Mouse (Mus musculus) layer of hippocampus, adult 9-11 months (tissue): ENCODE results near the gene Utp18.
"Not testable (repeated sequence)": the region's sequence is repeated elsewhere in the genome, so short reads cannot be mapped to it uniquely, and the experiment has no call there.

Experiments used
- DNase-seq: peaks from one replicate; pipeline ENCODE4 v3.0.0; 2022

Utp18 gene

DNA sequence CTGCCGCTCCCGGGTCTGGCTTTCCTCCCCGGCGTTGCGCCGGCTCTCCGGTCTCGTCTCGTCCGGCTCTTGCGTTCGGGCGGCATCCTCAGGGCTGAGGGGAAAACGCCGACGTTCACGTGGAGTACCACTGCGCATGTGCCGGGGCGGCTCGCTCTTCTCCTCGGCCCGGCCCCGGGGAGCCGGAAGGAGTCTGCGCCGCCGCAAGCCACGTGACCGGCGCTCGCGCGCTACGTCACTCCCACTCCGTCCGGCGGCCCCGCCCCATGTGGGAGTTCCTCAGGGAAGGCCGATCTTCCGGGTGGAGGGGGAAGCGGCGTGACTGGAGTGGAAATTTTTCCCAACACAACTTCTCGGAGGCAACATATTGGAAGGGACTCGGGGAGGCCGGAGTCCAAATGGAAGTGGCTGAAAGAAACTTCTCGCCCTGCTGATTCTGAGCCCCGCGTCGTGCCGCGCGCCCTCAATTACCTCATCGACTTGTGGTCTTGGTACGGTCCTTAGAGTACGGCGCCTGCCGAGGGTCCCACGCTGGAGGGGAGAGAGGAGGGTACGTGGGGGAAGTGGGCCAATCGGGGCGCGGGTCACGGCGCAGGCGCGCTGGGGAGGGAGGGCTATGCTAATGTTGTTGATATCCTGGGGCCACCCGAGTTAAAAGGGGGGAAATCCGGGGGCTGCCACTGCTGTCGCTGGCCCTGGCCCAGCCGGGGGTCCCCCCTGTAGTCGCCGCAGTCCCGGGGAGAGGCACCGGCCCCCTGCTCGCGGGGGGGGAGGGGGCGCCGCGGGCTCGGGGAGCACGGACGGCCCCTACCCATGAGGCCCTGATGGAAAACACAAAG, at the start of gene Utp18, which contains the start of gene Mbtd1:
TSS of gene Utp18 (minus strand) at position 195 of the 839 bp plus-strand sequence.
TSS of gene Mbtd1 (plus strand) at position 281 of the 839 bp plus-strand sequence.
- peak; percentile 98 for DNase-seq

DNA sequence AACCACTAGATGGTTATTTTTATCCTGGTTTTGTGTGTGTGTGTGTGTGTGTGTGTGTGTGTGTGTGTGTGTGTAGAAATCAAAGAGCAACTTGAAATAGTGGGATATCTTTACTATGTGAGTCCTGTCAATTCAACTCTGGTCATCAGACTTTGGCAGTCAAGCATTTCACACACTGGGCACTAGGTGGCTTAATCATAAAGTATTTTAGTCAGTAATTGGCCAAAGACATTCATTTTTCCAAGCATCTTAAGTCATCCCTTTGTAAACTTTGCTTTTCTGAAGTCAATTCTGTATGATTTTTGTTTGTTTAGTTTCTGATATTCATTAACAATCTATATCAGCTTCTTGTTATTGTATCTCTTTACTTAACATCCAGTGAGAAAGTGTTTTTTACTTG, 43.5 kb upstream of the Utp18 start:
- DNase-seq: no peak

DNA sequence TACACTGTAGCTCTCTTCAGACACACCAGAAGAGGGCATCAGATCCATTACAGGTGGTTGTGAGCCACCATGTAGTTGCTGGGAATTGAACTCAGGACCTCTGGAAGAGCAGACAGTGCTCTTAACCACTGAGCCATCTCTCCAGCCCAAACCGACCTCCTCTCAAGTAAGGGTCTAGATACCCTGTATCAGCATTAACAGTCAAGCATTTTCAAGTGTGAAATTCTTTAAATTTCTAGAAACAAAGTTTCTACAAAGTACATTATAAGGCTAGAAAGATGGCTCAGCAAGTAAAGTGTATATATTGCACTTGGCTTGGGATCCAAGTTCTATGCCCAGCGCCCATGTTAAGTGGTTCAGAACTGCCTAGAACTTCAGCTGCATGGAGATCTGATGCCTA, 29.5 kb upstream of the Utp18 start:
- not testable (repeated sequence) for DNase-seq

DNA sequence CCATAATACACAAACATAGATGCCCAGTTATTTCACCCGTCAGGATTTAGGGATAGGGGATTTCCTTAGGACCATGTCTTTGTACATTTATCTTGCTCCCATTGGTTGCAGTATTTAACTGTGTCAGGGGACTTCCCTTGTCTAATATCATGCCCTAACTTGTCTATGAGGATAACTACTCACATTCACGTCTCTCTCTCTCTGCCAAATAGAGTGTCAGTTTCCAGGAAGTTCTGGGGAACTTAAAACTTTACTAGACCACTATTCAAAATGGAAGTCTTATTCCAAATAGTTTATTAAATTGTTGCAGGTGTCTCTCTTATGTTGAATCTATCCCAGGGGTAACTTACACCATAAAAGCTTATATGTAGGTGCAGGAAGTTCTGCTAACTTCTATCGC, 26.0 kb upstream of the Utp18 start:
- DNase-seq: no peak

DNA sequence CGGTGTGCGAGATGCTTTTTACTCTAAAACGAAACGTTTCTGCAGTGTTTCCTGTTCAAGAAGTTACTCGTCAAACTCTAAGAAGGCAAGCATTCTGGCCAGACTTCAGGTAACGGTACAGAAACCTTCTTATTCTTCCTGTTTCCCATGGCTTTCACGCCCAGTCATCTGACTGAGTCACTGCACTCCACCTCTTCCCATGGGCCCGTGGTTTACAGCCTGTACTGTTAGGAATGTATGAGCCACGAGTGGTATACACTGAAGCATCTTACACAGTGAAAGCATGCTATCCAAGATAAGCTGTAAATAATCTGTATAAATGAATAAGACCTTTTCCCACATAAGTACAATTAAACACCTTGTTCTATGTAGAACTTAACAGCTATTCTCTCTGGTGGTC, 23.3 kb upstream of the Utp18 start:
- DNase-seq: no peak

DNA sequence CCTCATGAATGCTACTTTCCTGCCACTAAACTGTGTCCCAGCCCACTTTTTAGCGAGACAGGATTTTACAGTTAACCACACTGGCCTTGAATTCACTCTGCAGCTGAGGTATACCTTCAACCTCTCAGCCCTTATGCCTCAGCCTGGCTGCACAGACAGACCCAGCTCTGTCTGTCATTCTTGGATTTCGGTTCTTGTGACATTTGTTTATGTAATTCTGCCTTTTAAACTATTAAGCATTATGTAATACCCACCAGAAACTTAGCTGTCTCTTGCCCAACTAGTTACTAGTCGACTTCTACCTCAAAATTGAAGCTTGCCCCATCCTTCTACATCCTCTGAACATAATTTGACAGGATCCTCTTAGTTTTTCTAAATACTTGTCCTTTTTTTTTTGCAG, 22.3 kb upstream of the Utp18 start:
- DNase-seq: no peak

DNA sequence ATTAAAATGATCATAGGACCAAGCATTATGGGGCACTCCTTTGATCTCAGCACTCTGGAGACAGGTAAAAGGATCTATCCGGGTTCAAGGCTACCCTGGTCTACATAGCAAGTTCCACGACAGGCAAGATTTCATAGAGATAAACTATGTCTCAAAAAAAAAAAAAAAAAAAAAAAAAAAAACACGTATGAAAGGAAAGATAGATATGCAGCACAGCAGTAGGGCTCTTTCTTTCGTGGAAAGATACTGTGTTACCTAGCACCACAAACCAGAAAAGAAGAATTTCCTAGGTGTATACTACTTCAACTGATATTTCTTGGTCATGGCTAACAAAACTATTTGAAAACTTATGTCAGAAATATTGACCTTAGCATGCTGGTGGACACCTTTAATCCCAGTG, 21.3 kb upstream of the Utp18 start:
- no peak for DNase-seq

DNA sequence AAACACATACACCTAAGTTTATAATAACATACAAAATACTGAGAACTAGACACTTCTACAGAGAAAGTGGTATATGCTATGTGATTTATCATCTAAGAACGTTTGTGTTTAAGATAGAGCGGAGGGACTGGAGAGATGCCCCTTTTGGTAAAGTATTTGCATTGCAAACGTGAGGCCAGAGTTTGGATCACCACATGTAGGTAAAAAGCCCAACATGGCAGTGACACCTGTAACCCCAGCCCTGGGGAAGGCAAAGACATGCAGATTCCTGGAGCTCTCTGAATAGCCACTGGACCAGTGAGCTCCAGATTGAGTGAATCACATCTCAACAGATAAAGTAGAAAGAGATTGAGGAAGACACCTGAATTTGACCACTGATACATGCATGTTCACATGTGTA, 12.2 kb upstream of the Utp18 start:
- DNase-seq: no peak

DNA sequence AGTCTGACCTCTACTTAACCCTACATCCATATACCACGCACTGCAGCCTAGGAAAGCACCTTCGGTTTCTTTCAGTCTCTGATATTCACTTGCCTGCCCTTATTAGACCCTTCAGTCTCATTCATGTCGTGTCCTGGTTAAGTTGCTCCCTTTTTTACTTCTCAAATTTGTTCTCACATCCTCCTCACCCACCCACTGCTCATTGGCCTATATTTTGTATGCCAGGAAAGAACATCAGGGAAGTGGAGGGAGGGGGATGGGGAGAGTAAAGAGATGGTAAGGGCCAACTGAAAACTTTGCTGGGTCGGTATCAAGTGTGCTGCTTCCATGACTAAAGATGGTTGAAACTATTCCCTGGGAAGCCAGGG, 1.5 kb upstream of the Utp18 start:
- no peak for DNase-seq

DNA sequence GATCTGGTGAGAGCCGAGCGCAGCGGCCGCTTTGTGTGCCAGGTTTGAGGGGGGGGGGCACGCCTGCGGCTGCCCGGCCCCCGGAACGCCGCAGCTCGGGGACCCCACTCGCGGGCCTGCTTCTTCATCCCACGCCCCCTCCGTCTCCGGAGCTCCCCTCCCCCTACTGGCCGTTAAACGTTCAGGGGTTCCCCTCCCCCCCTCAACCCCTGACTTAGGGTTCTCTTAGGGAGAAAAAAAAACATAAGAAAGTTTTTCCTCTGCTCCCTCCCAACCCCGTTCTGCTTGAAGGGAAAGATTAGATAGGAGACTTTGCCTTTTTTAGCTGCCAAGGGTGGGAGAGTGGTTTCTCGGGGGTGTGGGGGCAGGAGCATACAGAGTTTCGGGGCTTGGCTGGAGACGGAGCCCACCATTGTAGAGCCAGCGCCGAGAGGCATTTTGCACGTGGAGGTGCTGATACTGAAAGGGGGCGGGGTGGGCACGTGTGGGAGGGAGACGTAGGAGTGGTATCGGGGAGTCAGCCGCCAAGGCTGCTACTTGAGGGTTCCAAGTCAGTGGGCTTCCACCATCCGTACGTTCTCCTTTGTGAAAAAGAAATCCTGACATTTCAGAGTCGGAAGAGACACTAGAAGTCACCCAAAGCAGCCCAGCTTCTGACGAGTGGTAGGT, 979 bp upstream of the Utp18 start:
- peak; percentile 27 for DNase-seq

DNA sequence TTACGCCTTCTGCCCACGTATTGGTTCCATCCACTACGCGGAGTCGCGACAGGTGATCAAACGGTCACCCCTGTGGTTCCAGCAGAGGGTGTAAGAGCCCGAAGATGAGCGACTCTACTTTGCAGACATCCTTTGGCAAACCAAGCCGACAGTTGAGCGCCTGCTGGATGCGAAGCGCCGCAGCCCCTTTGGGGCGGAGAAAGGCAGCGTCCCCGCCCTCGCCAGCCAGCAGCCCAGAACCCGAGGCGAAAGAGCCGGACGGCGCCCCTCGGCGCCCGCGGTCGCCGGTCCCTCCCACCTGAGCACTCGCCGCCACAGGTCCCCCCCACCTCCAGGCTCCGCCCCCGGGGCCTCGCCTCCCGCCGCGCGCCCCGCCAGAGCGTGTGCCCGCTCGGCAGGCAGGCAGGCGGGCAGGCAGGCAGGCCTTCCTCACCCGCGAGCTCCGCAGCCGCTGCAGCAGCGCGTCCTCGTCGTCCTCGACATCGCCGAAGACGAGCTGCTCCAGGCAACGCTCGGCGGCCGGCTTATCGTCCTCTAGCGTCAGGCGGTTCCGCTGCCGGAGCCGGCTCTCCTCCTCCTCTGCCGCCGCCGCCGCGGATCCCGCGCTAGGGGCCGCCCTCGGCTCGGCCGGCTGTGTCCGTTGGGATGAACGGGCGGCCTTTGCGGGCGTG, 530 bp downstream of the Utp18 start:
- DNase-seq: peak; percentile 41

DNA sequence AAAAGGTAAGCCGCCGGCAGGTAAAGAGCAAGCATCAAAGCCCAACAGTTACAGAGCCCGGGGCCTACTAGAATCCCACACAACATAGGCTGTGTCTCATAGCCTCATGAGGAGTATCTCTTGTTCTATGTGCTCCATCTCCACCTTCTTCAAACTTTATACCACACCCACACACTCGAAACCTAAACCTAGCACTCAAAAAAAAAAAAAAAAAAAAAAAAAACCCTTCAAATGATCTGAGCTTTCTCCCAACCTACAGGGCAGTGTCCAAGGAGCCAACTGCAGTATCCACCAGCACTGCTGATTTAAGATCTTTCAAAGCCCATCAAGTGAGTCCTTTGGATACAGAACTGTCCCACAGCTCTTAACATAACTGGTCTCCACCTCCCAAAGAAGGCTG, 1.5 kb downstream of the Utp18 start:
- DNase-seq: no peak

DNA sequence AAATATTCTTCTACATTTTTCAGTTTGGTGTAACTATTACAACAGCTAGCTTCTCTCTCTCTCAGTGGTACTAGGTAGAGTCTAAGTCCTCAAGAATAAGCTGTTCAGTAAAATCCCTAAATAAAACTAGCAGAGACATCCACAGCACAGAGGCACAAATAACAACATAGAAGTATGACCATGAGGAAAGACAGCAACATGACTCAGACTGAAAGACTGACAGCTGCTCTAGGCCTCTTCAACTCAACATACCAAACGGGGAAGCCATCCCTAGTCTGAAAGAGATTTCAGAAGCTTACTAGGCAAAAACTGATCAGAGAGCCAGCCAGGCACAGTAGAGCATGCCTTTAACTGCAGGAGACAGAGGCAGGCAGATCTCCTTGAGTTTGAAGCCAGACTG, 22.9 kb downstream of the Utp18 start:
- no peak for DNase-seq

DNA sequence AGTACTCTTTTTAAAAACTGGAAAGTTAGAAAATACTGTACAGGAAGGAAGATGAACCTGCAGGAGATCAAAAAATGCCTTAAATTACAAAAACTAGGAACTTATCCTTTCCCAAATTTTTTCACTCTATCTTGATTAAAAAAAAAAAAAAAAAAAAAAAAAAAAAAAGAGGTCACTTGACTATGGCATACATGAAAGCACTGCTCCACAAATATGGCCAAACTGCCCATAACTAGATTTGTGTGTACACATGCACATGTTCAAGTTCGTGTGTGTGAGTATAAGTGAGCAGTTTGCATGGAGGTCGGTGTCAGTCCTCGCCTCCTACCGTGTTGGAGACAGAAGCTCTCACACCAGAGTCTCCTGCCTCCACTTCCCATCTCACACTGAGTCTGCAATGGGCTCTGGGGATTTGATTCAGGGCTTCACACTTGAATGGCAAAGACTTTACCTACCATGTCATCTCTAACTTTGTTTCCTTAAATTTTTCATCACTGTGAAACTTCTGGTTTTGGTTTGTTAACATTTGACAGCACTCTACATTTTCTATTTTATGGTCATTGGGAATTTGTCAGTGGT, 23.4 kb downstream of the Utp18 start:
- DNase-seq: no peak

DNA sequence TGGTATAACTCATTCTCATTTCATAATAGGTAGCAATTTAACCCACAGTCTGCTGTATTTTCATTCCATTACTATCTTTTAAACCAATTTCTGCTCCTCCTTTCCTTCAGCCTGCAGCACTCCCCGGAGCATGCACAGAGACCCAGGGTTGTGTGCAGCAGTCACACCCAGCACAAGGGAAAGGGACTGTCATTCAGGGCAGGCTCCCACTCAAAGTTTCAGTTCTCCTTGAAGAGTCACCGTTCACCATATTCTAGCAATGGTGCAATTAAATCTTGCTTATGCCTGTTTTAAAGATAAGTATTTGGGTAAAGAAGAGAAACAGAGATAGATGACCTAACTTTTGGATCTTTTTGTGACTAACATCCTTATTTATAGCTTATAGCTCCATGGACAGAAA, 24.4 kb downstream of the Utp18 start:
- no peak for DNase-seq

DNA sequence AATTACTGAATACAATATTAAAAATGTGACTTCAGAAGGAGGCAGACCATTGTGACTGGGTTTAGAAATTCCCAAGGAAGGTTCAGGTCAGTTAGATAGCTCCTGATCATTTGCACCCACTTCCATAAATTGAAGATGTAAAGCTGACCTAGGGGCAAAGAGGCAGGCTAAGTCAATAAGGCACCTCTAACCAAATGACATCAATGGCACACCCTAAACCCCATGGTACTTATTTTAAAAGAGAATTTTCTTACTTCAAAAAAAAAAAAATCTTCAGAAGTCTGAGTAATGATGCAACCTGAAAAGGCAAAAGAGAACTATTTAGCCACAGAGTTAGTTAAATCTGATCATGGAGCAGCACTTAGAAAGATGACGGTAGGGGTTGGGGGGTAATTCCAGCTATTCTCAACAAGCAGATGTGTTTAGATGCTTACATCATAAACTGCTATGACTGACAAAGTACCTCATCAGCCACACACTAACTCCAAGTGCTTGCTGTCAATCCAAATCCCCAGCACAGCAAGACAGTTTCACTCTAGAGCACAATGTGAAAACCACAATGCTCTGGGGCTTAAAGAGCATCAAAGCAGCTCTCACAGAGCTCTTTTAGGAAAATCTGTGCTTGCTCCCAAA, 24.9 kb downstream of the Utp18 start:
- no peak for DNase-seq

DNA sequence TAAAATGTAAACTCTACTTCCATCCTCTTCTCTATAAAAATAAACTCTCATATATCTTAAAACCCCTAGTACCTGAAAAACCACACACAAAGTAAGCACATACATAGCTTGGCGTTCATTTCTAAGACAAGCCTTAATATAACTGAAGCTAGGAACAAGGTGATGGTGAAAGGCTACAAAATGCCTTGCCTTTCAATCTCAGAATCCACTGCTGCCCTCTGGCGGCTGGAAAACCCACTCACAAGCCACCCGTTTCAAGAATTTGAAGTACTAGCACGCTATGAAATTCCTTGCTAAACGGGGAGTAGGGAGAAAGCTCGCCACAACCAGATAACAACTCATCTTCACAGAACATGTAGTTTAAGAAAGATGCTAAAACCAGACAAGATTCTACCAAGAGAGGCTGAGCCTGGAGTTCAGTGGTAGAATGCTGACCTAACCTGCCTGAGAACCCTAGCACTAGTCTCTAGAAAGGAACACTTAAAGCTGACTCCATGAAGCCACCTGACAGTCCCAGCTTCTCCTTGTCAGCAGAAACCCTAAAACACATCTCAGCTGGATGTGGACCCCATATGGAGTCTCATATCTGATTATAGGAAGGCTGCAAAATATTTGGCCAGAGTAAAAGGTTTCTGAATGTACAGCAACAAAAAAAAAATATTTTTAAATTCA, 29.1 kb downstream of the Utp18 start:
- peak; percentile 75 for DNase-seq

DNA sequence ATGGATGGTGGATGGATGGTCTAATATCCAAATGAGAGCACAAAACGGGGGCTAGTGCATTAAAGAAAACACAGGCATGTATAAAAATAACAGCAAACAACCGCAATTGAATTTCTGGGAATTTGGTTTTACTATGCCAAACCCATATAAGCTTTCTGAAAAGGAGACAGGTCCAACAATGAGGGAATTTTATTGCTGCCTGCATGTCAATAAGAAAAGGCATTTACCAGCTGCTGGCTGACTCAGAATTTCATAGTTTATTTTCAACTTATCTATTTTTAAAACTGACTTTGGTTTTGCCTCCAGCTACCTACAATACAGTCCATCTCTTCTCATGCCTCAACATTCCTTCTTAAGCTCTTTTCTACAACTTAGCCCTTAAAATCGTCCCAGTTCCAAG, 33.0 kb downstream of the Utp18 start:
- DNase-seq: no peak

DNA sequence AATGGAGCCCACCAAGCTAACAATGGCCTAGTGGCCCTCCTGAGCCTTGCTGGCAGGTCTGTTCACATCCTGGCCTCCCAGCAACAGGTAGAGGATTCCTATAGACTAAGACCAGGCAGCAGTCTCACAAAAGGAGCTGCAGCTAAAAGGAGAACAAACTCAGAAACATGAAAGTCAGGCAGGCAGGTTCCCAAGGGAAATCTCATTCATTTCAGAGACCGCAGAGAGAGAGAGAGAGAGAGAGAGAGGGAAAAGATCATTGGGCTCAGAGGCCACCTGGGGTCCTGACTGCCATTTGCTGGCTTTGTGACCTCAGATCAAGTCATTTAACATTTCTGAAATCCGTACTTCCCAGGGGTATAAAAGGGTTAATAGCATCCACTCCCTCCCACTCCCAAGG, 38.2 kb downstream of the Utp18 start:
- no peak for DNase-seq

DNA sequence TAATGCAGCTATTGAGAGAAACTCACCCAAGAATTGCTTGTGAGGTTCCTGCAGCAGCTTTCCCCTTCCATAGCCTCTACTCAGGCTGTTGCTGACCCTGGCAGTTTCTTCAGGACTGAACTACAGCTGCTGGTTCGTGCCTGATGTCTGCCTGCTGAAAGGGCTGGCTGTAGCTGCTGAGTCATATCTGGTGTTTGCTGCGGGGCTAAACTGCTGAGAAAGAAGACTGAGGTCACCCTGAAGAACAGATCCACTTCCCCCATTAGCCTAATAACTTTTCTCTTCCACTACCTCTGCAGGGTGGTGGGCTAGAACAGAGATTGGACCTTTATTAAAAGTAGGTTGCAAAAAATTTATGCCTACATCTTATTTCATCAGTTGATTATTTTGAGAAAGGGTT, 49.8 kb downstream of the Utp18 start:
- DNase-seq: no peak

DNA sequence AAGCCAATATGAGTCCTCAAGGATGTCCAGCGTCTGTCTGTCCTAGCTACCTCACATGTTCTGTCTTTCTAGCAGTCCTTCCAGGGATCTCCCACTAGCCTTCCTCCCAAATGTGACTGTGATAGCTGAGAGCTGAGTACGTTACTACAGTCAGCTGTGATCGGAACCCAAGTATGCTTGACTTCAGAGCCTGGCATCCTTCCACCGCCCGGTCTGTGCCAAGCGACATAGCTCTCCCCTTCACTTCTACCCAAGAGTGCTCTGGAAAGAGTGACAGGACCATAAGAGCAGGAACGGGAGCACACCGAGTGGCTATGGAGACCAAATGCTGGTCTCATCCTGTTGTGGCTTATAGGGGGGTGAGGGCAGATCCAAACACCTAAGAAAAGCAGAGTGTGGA, 55.6 kb downstream of the Utp18 start:
- no peak for DNase-seq

DNA sequence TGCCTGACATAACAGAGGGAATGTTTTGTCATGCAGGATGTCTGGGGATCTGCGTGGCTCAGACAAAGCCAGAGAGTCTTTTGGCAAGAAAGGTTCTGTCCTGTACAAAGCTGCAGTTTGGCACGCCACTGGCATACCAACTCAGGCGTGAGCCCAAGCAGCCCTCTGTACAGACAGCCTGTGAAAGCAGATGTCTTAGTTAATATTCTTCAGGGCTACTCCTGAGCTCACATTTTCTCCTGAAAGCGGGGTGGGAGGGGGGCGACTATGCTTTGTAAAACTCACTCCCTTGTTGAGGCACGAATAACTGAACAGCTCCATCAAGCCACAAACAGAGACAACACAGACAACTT, 56.3 kb downstream of the Utp18 start:
- peak; percentile 48 for DNase-seq
